Mouse (Mus musculus): ENCODE results near the gene Gpr37l1.
A peak's percentile ranks its signal among the peaks of the same experiment; 100 is the strongest.

Gene Gpr37l1

DNA sequence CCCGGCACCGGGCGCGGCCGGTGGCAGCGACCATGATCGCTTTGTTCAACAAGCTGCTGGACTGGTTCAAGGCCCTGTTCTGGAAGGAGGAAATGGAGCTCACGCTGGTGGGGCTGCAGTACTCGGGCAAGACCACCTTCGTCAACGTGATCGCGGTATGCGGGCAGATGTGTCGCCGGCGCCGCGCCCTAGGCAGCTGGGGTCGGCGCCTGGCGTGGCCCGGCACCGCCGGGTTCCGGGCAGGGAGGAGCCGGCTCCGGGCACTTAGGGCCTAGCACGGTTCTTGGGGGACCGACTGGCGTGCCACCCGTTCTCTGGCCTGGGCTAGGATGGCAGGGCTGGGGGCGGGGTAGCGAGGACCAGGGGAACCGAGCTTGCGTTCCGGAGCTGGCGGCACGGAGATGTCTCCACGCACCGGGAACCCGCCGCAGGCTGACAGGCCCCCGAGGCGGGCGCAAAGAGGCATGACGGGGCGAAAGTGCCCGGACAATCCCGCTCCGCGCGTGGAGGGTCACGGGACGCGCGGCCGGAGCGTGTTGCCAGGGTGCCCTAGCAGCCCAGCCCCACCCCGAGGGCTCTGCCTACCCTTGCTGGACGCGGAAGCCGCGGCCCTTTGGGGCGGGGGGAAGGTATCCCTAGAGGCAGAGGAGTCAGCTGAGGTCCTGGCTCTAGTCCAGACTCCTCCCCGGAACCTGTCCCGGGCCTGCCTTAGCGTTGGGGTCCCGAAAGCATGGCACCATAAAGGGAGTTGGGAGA is 20.4 kb downstream of the Gpr37l1 start:
- peak; percentile 92 to 93 for DNase-seq

DNA sequence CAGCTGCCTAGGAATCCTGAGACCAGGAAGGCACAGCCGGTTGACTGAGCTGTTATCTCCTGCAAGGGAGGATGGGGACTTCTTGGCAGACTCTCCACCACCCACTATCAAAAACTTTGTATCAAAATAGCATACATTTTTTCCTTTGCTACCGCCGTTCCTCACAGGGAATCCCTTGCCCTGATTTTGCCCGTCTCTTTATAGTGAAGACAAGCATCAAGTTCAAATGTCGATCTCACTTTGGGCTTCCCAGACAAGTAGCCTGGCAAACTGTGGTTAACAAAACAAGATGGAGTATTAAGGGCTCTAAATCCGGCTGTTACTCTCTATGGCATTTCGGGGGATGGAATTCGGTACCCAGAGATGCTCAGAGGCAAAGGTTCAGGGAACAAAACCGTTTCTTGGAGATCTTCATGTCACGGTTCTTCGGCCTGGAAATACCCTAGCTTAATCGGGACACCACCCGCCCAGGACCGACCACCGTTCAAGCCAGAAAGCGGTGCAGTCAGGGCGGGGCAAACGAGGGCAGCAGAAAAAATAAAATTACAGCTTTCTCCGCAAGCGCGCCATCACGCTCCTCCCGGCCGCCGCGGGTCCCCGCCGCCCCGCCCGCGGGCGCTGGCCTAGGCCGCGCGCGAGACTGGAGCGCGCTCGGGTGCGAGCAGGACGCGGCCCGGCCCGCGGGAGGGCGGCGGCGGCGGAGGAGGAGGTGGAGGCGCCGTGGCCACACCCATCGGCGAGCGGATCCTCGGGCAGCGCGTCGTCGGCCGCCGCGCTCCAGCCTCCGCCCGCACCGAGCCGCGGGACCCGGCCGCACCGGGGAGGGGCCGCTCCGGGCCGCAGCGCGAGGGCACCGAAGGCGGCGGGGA is 21.2 kb downstream of the Gpr37l1 start, which contains the start of gene Arl8a:
Arl8a (plus strand) TSS at position 748 of the 869 bp plus-strand sequence.
- peak; percentile 88 to 94 for DNase-seq

DNA sequence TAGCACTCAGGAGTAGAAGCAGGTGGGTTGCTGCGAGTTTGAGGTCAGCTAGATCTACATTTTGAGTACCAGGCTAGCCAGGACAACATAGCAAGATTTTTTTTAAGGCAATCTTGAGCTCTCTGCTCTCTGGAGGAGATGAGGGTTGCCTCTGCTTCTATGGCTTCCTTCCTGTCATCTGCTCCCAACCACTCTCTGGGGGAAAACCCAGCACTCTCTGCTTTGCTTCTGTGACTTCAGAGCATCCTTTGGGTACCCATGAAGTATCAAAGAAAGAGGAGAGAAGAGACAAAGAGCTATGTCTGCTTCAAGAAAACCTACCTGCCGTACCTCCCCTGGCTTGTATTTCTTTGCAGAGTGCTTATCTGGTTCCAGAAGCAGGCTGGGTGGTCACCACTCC is 23.5 kb downstream of the Gpr37l1 start:
- DNase-seq, result no peak

- DNase-seq, result no peak
Measured at GRCm38 (mm10) chr1:135142452-135142851, 25.0 kb downstream of the Gpr37l1 start.

GRCm38 (mm10) chr1:135139906-135140305 is 27.6 kb downstream of the Gpr37l1 start:
- DNase-seq, result no peak

- peak in 1 of 2 experiments; percentile 73 for DNase-seq
Measured at GRCm38 (mm10) chr1:135136500-135136899, 31.0 kb downstream of the Gpr37l1 start.

- no peak for DNase-seq
Measured at GRCm38 (mm10) chr1:135135111-135135787, 32.2 kb downstream of the Gpr37l1 start.

GRCm38 (mm10) chr1:135133678-135134435 is 33.6 kb downstream of the Gpr37l1 start:
- DNase-seq, result no peak

DNA sequence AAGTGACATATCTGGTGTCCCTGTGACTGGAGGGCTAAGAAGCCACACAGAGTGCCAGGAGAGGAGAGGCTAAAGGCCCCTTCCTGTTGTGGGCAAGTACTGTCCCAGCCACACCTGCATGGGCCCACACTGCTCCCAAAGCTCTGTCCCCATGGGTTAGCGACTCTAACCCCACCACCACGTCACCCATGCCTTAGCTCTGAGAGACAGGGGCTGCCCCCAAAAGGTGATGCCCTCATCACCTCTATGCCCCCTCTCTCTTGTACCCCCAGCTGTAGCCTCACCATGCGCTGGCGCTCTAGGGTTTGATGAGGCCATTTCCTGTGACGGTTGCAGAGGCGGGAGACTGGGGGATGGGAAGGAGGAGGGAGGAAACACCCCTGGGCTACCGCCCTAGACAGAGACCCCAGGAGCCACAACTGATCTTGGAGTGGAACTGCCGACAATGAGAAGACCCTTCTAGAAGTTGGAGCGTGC is 34.5 kb downstream of the Gpr37l1 start:
- DNase-seq, result peak; percentile 42 to 47

DNA sequence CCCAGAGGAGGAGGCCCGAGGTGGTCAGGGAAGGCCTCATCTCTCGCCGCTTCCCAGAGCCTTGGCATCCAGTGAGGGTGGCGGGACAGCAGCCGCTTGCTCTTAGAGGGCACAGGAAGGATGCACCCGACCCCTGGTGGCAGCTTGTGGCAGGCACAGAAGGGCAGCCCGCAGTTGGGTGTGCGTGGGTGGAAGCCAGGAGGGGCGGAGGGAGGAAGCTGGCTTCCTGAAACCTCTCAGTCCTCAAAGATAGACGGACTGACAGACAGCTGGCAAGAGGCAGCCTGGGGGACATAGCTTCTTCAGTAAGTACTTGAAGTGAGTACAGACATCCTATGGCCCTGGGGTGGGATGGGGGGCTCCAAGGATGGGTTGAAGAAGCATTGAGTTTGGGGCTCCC is 35.0 kb downstream of the Gpr37l1 start, which contains the start of gene Ptpn7:
Ptpn7 (plus strand) TSS at position 228 of the 400 bp plus-strand sequence.
- DNase-seq, result peak; percentile 90 to 93

DNA sequence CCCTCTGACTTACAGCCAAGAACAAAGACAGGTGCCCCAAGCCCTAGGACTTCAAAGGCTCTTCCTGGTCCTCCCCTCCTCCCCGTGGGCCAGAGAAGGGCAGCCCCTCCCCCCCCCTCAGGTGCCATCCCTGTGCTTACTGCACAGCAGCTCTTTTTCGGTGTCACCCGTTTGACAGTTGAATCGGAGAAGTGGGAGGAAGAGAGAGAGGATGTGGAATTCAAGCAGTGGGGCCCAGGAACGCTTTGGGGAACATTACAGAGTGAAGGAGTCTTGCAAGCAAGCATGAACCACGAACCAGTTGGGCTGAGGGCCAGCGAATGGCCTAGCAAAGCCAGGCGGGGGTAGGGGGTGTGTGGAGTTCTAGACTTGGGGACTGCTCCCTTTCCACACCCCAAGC is 35.9 kb downstream of the Gpr37l1 start:
- DNase-seq, result no peak

DNA sequence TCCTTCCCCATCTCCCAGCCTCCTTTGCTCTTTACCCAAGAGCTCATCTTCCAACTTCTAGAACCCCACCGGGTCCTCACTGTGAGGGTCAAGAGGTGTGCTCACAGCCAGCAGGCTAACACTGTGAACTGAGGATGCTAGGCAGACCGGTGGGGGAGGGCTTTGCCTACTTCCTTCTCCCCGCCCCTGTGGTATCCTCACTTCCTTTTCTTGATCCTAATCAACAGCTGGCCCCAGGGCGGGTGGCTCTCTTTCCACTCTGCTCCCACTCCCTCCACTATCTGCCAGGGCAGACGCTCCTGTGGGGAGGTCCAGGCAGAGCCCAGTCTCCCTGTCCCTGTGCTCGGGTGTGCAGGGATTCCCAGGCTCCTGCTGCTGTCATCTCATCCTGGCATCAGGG is 36.4 kb downstream of the Gpr37l1 start:
- peak; percentile 69 to 72 for DNase-seq

GRCm38 (mm10) chr1:135130376-135131018 is 37.0 kb downstream of the Gpr37l1 start:
- no peak for DNase-seq

DNA sequence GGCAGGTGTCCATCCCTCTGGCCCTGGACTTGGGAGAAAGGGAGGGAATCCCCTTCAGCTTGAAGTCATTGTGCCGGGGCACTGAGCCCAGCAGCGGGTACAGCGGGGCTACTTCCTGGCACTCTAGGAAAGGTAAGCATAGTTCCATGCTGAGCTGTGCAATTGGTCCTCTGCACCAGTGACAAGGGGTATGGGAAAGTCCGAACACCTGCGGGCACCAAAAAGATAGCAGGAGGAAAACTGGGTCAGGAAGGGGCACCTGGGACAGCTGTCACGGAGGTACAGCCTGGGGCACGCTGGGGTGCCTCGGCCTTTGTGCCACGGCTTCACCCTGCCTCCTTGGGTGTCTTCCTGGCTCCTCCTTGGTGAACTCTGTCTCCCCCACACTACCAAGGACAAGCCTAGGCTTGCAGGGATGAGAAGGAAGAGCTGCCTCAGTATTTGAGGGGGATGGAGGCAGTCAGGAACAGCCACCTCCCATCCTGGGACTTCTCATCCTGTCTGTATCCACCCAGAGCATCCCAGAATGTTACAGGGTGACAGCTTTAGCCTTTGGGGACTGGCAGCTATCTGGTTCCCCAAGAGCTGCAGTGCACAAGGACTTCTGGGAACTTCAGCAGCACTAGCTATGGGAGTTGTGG is 37.8 kb downstream of the Gpr37l1 start:
- no peak for DNase-seq

DNA sequence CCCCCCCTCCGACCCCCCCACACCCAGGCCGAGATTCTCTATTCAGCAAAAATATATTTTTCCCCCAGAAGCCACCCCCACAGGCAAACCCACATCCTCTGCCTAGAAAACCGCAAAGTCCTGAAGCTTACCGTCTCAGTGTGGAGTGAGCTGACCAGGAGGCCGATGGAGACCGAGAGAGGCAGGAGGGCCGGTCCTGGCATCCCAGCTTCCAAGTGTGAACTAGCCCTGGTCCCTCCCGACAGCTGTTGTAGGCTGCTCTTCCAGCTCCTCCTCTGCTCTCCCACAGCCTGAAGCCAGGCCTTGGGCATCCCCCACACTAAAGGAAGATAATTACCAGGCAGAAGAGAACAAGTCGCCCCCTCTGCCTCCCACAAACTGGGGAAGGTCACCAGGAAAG is 38.5 kb downstream of the Gpr37l1 start:
- DNase-seq, result no peak

- no peak for DNase-seq
Measured at GRCm38 (mm10) chr1:135128011-135128441, 39.5 kb downstream of the Gpr37l1 start.

GRCm38 (mm10) chr1:135126443-135127027 is 40.9 kb downstream of the Gpr37l1 start:
- DNase-seq, result no peak

DNA sequence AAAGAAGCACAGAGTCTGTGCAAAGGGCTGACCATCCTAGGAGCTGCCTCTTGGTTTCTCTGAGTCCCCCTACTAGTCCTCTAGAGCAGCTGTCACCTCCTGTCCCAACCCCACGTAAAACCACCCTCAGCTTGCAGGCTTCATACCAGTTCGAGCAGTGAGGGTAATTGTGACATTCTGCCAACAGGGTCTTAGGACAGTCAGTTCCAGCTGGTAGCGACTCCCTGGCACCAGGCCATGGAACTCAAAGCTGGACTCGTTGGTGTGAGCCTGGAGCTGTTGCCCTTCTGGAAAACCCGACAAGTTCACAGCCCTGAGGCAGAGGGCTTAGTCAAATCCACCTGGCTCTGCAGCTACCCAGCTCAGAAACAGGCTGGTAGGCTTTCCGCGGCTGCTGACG is 41.5 kb downstream of the Gpr37l1 start:
- peak in 1 of 2 experiments; percentile 60 for DNase-seq

- no peak for DNase-seq
Measured at GRCm38 (mm10) chr1:135124573-135125363, 42.7 kb downstream of the Gpr37l1 start.

DNA sequence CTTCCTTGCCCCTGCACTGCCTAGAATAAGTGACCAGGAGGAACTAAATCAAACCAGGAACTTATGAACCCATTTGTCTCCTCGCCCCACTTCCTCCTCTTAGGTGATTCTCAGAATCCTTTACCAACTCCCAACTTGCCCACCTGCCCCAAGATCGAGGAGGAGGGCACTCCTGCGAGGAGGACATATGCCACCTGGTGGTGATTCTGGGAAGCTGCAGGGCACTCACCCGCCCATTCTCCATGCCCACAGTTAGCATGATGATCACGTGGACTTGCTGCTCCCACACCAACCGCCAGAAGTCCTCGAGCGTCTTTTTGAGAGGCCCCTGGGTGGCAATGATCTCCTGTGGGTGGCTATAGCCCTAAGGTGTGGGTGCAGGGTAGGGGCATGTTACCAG is 54.8 kb downstream of the Gpr37l1 start:
- peak; percentile 46 to 57 for DNase-seq
